Mouse (Mus musculus): ENCODE measurements around the gene Pla2g1b. TPM values are rescaled to one million over a fixed set of nuclear protein-coding genes. Genes with fewer than 3 reads are reported as not detected.
"Not testable (repeated sequence)": the region's sequence is repeated elsewhere in the genome, so short reads cannot be mapped to it uniquely, and the experiment has no call there.

The Pla2g1b gene
- polyA plus RNA-seq, 1 experiment from 2014 or later, result not detected

GRCm38 (mm10) chr5:115514896-115515587 lies 49.0 kb downstream of the Pla2g1b start:
- Histone ChIP-seq H3K27me3 (replicated peaks) (no peaks in the 10 kb centered on the region), H3K4me1 (peaks cover 15% of the 10 kb centered on the region), H3K4me2 (replicated peaks) (0 out of 2 replicates have a peak overlapping the region, but pooled peaks have one; percentile 4), H3K9me3 (no peaks in the 10 kb centered on the region), H3K4me3 (no peak overlapping the region), H3K9ac (no peak overlapping the region), H3K27ac (no peak overlapping the region), H3K36me3 (peaks cover 3% of the 10 kb centered on the region; the same call in 1 of the 2 replicates)
- 67% methylated on average over 20 of the region's 20 CpGs for WGBS
- ATAC-seq (ENCODE audit: low FRiP score, low read depth), result no peak

DNA sequence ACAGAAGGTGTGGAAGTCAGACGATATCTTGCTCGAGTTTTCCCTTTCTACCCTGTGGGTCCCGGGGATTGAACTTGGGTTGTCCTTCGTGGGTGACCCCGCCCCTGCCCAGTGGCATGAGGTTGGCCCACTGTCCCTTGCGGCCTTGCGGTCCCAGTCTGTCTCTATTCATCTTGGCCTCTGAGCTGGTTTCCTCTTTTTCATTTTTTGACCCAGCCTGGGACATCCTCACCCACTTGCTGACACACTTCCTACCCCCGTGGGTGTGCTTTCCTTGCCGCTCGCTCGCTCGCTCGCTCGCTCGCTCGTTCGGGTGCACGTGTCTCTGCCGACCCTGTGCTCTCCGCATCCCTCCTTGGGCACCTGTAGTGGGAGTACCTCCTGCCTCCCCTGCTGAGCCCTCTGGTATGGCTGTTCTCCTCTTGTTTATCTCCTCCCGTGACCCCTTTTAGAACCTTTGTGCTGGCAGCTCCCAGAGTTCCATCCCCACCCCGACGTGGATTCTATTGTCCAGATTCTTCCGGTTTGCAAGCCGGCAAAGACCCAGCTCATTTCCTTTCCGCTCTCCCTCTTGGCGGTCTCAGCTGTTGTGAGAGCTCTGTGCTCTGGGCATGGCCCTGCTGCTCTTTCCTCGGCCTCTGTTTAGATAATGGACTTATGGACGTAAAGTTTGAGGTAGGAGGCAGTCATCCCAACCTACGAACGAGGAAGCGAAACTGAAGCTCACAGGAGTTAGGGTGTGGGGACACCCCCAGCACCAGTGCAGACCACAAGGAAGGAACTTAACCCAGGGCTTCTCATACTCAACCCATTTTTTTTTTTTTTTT lies 50.2 kb downstream of the Pla2g1b start:
- H3K4me1 ChIP-seq, result peaks cover 11% of the 10 kb centered on the region
- WGBS, result 84% methylated on average over 32 of the region's 32 CpGs
- H3K27ac ChIP-seq, result no peak overlapping the region
- H3K9ac ChIP-seq, result no peak overlapping the region
- H3K27me3 ChIP-seq (replicated peaks), result no peaks in the 10 kb centered on the region
- ATAC-seq (ENCODE audit: low FRiP score, low read depth), result no peak
- H3K9me3 ChIP-seq, result no peaks in the 10 kb centered on the region
- no peak overlapping the region for H3K4me3 ChIP-seq
- peaks cover 3% of the 10 kb centered on the region; the same call in 1 of the 2 replicates for H3K36me3 ChIP-seq
- no peak overlapping the region for H3K4me2 ChIP-seq (replicated peaks)

DNA sequence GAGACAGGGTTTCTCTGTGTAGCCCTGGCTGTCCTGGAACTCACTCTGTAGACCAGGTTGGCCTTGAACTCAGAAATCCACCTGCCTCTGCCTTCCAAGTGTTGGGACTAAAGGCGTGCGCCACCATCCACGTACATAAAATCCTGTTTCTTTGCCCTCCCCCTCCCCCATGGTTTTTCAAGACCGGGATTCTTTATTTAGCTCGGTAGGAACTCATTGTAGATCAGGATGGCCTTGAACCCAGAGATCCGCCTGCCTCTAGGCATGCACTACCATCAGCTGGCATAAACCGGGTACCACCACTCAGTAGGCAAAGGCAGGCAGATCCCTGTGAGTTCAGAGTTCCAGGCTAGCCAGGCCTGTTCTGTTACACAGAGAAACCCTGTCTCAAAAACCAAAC lies 50.8 kb downstream of the Pla2g1b start:
- no peak overlapping the region for H3K9ac ChIP-seq
- H3K4me2 ChIP-seq (replicated peaks), result no peak overlapping the region
- H3K27me3 ChIP-seq (replicated peaks), result no peaks in the 10 kb centered on the region
- H3K4me3 ChIP-seq, result no peak overlapping the region
- H3K36me3 ChIP-seq, result peaks cover 3% of the 10 kb centered on the region; the same call in 1 of the 2 replicates
- 93% methylated on average over 7 of the region's 7 CpGs for WGBS
- H3K9me3 ChIP-seq, result no peaks in the 10 kb centered on the region
- peaks cover 11% of the 10 kb centered on the region for H3K4me1 ChIP-seq
- ATAC-seq (ENCODE audit: low FRiP score, low read depth), result no peak
- H3K27ac ChIP-seq, result no peak overlapping the region

- Histone ChIP-seq H3K27ac (no peak overlapping the region), H3K27me3 (replicated peaks) (no peaks in the 10 kb centered on the region), H3K9ac (no peak overlapping the region), H3K4me1 (peaks cover 11% of the 10 kb centered on the region), H3K9me3 (no peaks in the 10 kb centered on the region), H3K36me3 (peaks cover 3% of the 10 kb centered on the region; the same call in 1 of the 2 replicates), H3K4me2 (replicated peaks) (no peak overlapping the region), H3K4me3 (no peak overlapping the region)
- ATAC-seq (ENCODE audit: low FRiP score, low read depth), result no peak
- 95% methylated on average over 9 of the region's 9 CpGs for WGBS
Measured at GRCm38 (mm10) chr5:115517501-115517900, 51.4 kb downstream of the Pla2g1b start.

- 94% methylated on average over 8 of the region's 8 CpGs for WGBS
- H3K27me3 ChIP-seq (replicated peaks); H3K27ac ChIP-seq; H3K9ac ChIP-seq; H3K4me3 ChIP-seq; H3K9me3 ChIP-seq; ATAC-seq (ENCODE audit: low FRiP score, low read depth); H3K36me3 ChIP-seq; H3K4me2 ChIP-seq (replicated peaks): not testable (repeated sequence)
- H3K4me1 ChIP-seq, result peaks cover 15% of the 10 kb centered on the region
Measured at GRCm38 (mm10) chr5:115518214-115518613, 52.2 kb downstream of the Pla2g1b start.

DNA sequence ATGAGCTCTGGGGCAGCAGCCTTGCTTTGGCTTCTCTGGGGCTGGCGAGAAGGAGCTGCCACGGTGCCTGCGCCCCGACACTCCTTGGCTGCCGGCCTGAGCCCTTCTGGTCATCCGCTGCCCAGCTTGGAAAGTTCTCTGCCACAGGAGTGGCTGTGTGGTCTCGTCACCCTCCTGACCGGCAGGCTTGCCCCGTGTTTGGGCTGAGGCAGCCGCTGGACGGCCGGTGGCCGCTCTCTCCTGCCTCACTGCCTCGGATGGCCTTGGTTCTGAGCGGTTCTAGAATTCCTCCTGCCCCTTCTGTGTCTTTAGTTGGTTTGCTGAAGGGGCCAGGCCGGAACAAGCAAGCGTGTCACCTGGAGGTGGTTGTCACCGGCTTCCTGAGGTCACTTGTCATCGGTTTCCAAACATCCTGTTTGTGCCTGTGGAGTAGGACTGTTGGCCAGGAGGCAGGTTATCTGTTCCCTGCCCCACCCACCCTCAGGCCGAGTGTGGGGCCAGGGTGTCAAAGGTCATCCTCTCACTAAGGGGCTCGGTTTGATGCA lies 54.3 kb downstream of the Pla2g1b start:
- H3K36me3 ChIP-seq, result peaks cover 3% of the 10 kb centered on the region; the same call in 1 of the 2 replicates
- no peak overlapping the region for H3K9ac ChIP-seq
- no peak overlapping the region for H3K27ac ChIP-seq
- no peak for ATAC-seq (ENCODE audit: low FRiP score, low read depth)
- no peaks in the 10 kb centered on the region for H3K27me3 ChIP-seq (replicated peaks)
- no peak overlapping the region for H3K4me3 ChIP-seq
- no peaks in the 10 kb centered on the region for H3K9me3 ChIP-seq
- 71% methylated on average over 21 of the region's 21 CpGs for WGBS
- H3K4me1 ChIP-seq, result peaks cover 14% of the 10 kb centered on the region
- H3K4me2 ChIP-seq (replicated peaks), result no peak overlapping the region

GRCm38 (mm10) chr5:115521553-115522461 lies 55.7 kb downstream of the Pla2g1b start:
- ATAC-seq (ENCODE audit: low FRiP score, low read depth), result no peak
- Histone ChIP-seq H3K27me3 (replicated peaks) (no peaks in the 10 kb centered on the region), H3K4me2 (replicated peaks) (peak overlapping the region; percentile 10; the same call in 1 of the 2 replicates), H3K4me1 (peaks cover 12% of the 10 kb centered on the region), H3K9me3 (no peaks in the 10 kb centered on the region), H3K9ac (no peak overlapping the region), H3K27ac (no peak overlapping the region), H3K36me3 (no peaks in the 10 kb centered on the region), H3K4me3 (no peak overlapping the region)
- 69% methylated on average over 20 of the region's 21 CpGs for WGBS

GRCm38 (mm10) chr5:115522531-115522930 lies 56.5 kb downstream of the Pla2g1b start:
- WGBS, result 78% methylated on average over 4 of the region's 4 CpGs
- no peak for ATAC-seq (ENCODE audit: low FRiP score, low read depth)
- H3K9me3 ChIP-seq, result no peaks in the 10 kb centered on the region
- no peak overlapping the region for H3K9ac ChIP-seq
- H3K4me1 ChIP-seq, result peaks cover 12% of the 10 kb centered on the region
- no peaks in the 10 kb centered on the region for H3K27me3 ChIP-seq (replicated peaks)
- H3K36me3 ChIP-seq, result no peaks in the 10 kb centered on the region
- no peak overlapping the region for H3K4me2 ChIP-seq (replicated peaks)
- H3K4me3 ChIP-seq, result no peak overlapping the region
- H3K27ac ChIP-seq, result no peak overlapping the region

GRCm38 (mm10) chr5:115522981-115523499 lies 57.0 kb downstream of the Pla2g1b start:
- Histone ChIP-seq H3K9ac (no peak overlapping the region), H3K4me3 (no peak overlapping the region), H3K27me3 (replicated peaks) (no peaks in the 10 kb centered on the region), H3K36me3 (no peaks in the 10 kb centered on the region), H3K4me1 (peaks cover 12% of the 10 kb centered on the region), H3K9me3 (no peaks in the 10 kb centered on the region), H3K27ac (no peak overlapping the region), H3K4me2 (replicated peaks) (no peak overlapping the region)
- 80% methylated on average over 15 of the region's 15 CpGs for WGBS
- ATAC-seq (ENCODE audit: low FRiP score, low read depth), result no peak

- no peak overlapping the region for H3K4me3 ChIP-seq
- no peak for ATAC-seq (ENCODE audit: low FRiP score, low read depth)
- no peak overlapping the region for H3K9ac ChIP-seq
Measured at GRCm38 (mm10) chr5:115523971-115524370, 57.9 kb downstream of the Pla2g1b start.

More at GRCm38 (mm10) chr5:115523971-115524370, 57.9 kb downstream of the Pla2g1b start:
- Histone ChIP-seq H3K27me3 (replicated peaks) (no peaks in the 10 kb centered on the region), H3K4me1 (peaks cover 15% of the 10 kb centered on the region), H3K4me2 (replicated peaks) (peak overlapping the region; percentile 36), H3K36me3 (no peaks in the 10 kb centered on the region), H3K27ac (no peak overlapping the region), H3K9me3 (no peaks in the 10 kb centered on the region)
- 5% methylated on average over 15 of the region's 15 CpGs for WGBS
